9 mouse cellular contexts compared by ENCODE assay signal in genomic region chr2:130398091-130398490, GRCm38 (mm10). TPM values are rescaled to one million over a fixed set of nuclear protein-coding genes. Genes with fewer than 3 reads are reported as not detected.
DNase-seq lines count a peak whose midpoint lies in the region; ATAC-seq and TF ChIP-seq lines count a peak whose summit lies in the region.
"Had no signal": no experiment of that assay in that cellular context is flagged by ENCODE, and none has a peak within 500 bp of the region (broad histone marks: within the 10 kb centered on the region; RNA-seq: fewer than 3 reads in every experiment).

No protein-coding gene starts in this region.

- peak; percentile 38; the same call in 1 of the 2 replicates for ATAC-seq in frontal cortex, adult (ENCODE audit: low TSS enrichment)
- ATAC-seq in intestine, embryonic 16.5 days, result 0 out of 2 replicates have a peak, but pooled peaks have one; percentile 4
- ATAC-seq in midbrain, embryonic 12.5 days (ENCODE audit: low FRiP score, low read depth), result no peak

- intact Hi-C loops in heart, adult 2 months (cut with DNase I), result loop anchor here (10.0 kb wide), 1 partner anchor 83 kb away; no protein-coding TSS in a partner anchor

- H3K9me3 ChIP-seq in MEL (replicated peaks; ENCODE audit: insufficient read depth, low read length), result no peaks in the 10 kb centered on the region
- no peaks in the 10 kb centered on the region for H3K9me3 ChIP-seq in intestine, embryonic 16.5 days (ENCODE audit: control insufficient read depth, low read length)
- H3K9me3 ChIP-seq in midbrain, embryonic 12.5 days, result no peaks in the 10 kb centered on the region

- H3K9ac ChIP-seq in MEL (ENCODE audit: control insufficient read depth, low read depth, low read length, poor library complexity, severe bottlenecking), result peak overlapping the region; percentile 68
- H3K9ac ChIP-seq in heart, adult 2 months (ENCODE audit: low read depth, low read length), result no peak overlapping the region; the same call in 1 of the 2 replicates
- peak overlapping the region; percentile 76 for H3K9ac ChIP-seq in intestine, embryonic 16.5 days (ENCODE audit: low read depth, low read length)
- no peak overlapping the region for H3K9ac ChIP-seq in midbrain, embryonic 12.5 days (replicated peaks)

- 0 out of 4 replicates have a peak, but pooled peaks cover 0 to 2% of the 10 kb centered on the region in 2 experiments for H3K27me3 ChIP-seq in MEL (ENCODE audit: control insufficient read depth in 1 of 2, insufficient read depth in 2 of 2, low read length in 2 of 2)
- H3K27me3 ChIP-seq in heart, adult 2 months (ENCODE audit: control insufficient read depth, insufficient read depth, low read length), result no peaks in the 10 kb centered on the region
- H3K27me3 ChIP-seq in intestine, embryonic 16.5 days (replicated peaks; ENCODE audit: control insufficient read depth, insufficient read depth, low read length), result no peaks in the 10 kb centered on the region
- H3K27me3 ChIP-seq in midbrain, embryonic 12.5 days, result peaks cover 31% of the 10 kb centered on the region

- 0 out of 4 replicates have a peak, but pooled peaks of 1 of the 2 experiments have one; percentile 7 for TF ChIP-seq EP300 in MEL (IDR thresholded peaks at IDR 0.05; ENCODE audit: low read depth in 1 of 2, low read length in 2 of 2)
- no peak for TF ChIP-seq EP300 in heart, adult 2 months (IDR thresholded peaks at IDR 0.05; ENCODE audit: insufficient read depth, low read depth, low read length)

- peaks cover 0 to 3% of the 10 kb centered on the region in 2 experiments; a peak in 1 of 4 replicates for H3K36me3 ChIP-seq in MEL (ENCODE audit: control insufficient read depth in 1 of 2, insufficient read depth in 2 of 2, low read length in 2 of 2)
- H3K36me3 ChIP-seq in heart, adult 2 months (ENCODE audit: control insufficient read depth, insufficient read depth, low read length), result no peaks in the 10 kb centered on the region
- H3K36me3 ChIP-seq in intestine, embryonic 16.5 days (ENCODE audit: control insufficient read depth, insufficient read depth, low read length), result 0 out of 2 replicates have a peak, but pooled peaks cover 2% of the 10 kb centered on the region
- H3K36me3 ChIP-seq in midbrain, embryonic 12.5 days, result peaks cover 8% of the 10 kb centered on the region; the same call in 1 of the 2 replicates

- DNase-seq in frontal cortex, postnatal 10 days (ENCODE audit: low spot score in 2 of 2), result no peak
- DNase-seq in MEL (ENCODE audit: low read depth, low spot score), result peak; percentile 70
- DNase-seq in heart, adult 2 months, result peak; percentile 50 to 60
- no peak for DNase-seq in c-Kit-positive CD71-positive TER-119-positive erythroid progenitor cells, embryonic 14.5 days (ENCODE audit: low spot score)
- DNase-seq in spleen, postnatal 14 days (ENCODE audit: low spot score in 2 of 2), result no peak

- WGBS in heart, adult 2 months, result 15% methylated on average over 13 of the region's 14 CpGs
- 22% methylated on average over 12 of the region's 14 CpGs for WGBS in intestine, embryonic 16.5 days
- 10% methylated on average over 14 of the region's 14 CpGs for WGBS in midbrain, embryonic 12.5 days

- TF ChIP-seq POLR2A in MEL (IDR thresholded peaks at IDR 0.05; ENCODE audit: control insufficient read depth in 1 of 2, insufficient read depth in 1 of 2, low read depth in 1 of 2, low read length in 2 of 2, poor library complexity in 1 of 2), result no peak
- no peak for TF ChIP-seq POLR2A in heart, adult 2 months (IDR thresholded peaks at IDR 0.05; ENCODE audit: insufficient read depth, low read depth, low read length)

- H3K4me3 ChIP-seq in MEL (ENCODE audit: control insufficient read depth in 1 of 2, insufficient read depth in 1 of 2, low read depth in 2 of 2, low read length in 2 of 2), result peak overlapping the region; percentile 40 to 61
- H3K4me3 ChIP-seq in heart, adult 2 months, result peak overlapping the region; percentile 40
- peak overlapping the region; percentile 64 for H3K4me3 ChIP-seq in intestine, embryonic 16.5 days (ENCODE audit: low read length)
- peak overlapping the region; percentile 59 for H3K4me3 ChIP-seq in midbrain, embryonic 12.5 days
- H3K4me3 ChIP-seq: myocyte had no signal

- no peak for TF ChIP-seq RAD21 in MEL (IDR thresholded peaks at IDR 0.05; ENCODE audit: low read depth, low read length)

- H3K4me2 ChIP-seq in intestine, embryonic 16.5 days (ENCODE audit: low read depth, low read length), result peak overlapping the region; percentile 96
- peak overlapping the region; percentile 99 for H3K4me2 ChIP-seq in midbrain, embryonic 12.5 days (replicated peaks)

- peaks cover 5 to 7% of the 10 kb centered on the region in 2 experiments; a peak in 3 of 4 replicates for H3K4me1 ChIP-seq in MEL (ENCODE audit: control insufficient read depth in 1 of 2, insufficient read depth in 2 of 2, low read length in 2 of 2)
- H3K4me1 ChIP-seq in heart, adult 2 months (ENCODE audit: control insufficient read depth, insufficient read depth, low read length), result no peaks in the 10 kb centered on the region
- H3K4me1 ChIP-seq in intestine, embryonic 16.5 days (ENCODE audit: control insufficient read depth, insufficient read depth, low read length), result peaks cover 4% of the 10 kb centered on the region
- H3K4me1 ChIP-seq in midbrain, embryonic 12.5 days, result peaks cover 23% of the 10 kb centered on the region

- no peak for TF ChIP-seq CTCF in MEL (IDR thresholded peaks at IDR 0.05 in 2 of 3, conservative IDR thresholded peaks at IDR 0.05 in 1 of 3; ENCODE audit: control insufficient read depth in 1 of 3, insufficient read depth in 1 of 3, low read depth in 2 of 3, low read length in 3 of 3, poor library complexity in 1 of 3, severe bottlenecking in 1 of 3)
- TF ChIP-seq CTCF in heart, adult 2 months (IDR thresholded peaks at IDR 0.05), result no peak

- H3K79me2 ChIP-seq in MEL (ENCODE audit: control insufficient read depth, insufficient read depth, low read length, poor library complexity), result no peaks in the 10 kb centered on the region; the same call in 1 of the 2 replicates
- no peaks in the 10 kb centered on the region for H3K79me2 ChIP-seq in heart, adult 2 months (replicated peaks; ENCODE audit: control insufficient read depth, insufficient read depth, low read length)

- 0 out of 2 replicates have a peak overlapping the region, but pooled peaks have one; percentile 7 for H3K27ac ChIP-seq in MEL (ENCODE audit: control insufficient read depth, low read depth, low read length)
- H3K27ac ChIP-seq in heart, adult 2 months, result no peak overlapping the region
- H3K27ac ChIP-seq in intestine, embryonic 16.5 days (ENCODE audit: low read length), result no peak overlapping the region
- H3K27ac ChIP-seq in midbrain, embryonic 12.5 days (replicated peaks), result no peak overlapping the region

TF ChIP-seq in MEL, 35 proteins besides CTCF, POLR2A, EP300 and RAD21:
- TF ChIP-seq ZKSCAN1 (IDR thresholded peaks at IDR 0.05; ENCODE audit: low read depth, low read length) (no peak), TAL1 (IDR thresholded peaks at IDR 0.05; ENCODE audit: low read length) (no peak), MAX (IDR thresholded peaks at IDR 0.05; ENCODE audit: low read length) (peak; percentile 88), GATA1 (IDR thresholded peaks at IDR 0.05; ENCODE audit: low read depth, low read length) (0 out of 2 replicates have a peak, but pooled peaks have one; percentile 4), ETS1 (IDR thresholded peaks at IDR 0.05; ENCODE audit: low read depth, low read length) (peak; percentile 43; the same call in 1 of the 2 replicates), NELFE (IDR thresholded peaks at IDR 0.05; ENCODE audit: low read depth, low read length) (no peak)

RNA-seq across cellular contexts. Expression of gene Cpxm1, which starts 0.7 kb away (rescaled TPM):
- total RNA-seq in MEL (2012; rRNA removed), result 6.5 and 8.2 TPM in 2 replicates
- polyA plus RNA-seq in MEL (2012; ENCODE audit: insufficient read depth in 1 of 2, insufficient read length in 2 of 2, low read depth in 1 of 2, low replicate concordance in 2 of 2, missing spikeins in 1 of 2), result 10 to 100 TPM in 1 of 2 experiments, not detected in 1; 10.7 TPM
- total RNA-seq in heart, adult 2 months (2021), result 1 to 10 TPM; 1.9 to 3.3 TPM
- 8.2 and 9.4 TPM in 2 replicates for polyA plus RNA-seq in heart, adult 2 months (2012; rRNA removed)
- 32.1 and 36.6 TPM in 2 replicates for polyA plus RNA-seq in intestine, embryonic 16.5 days (2015; fragmentation: Nextera tagmentation; extraction: Ambion mirVana)
- polyA plus RNA-seq in midbrain, embryonic 12.5 days (2016; fragmentation: Nextera tagmentation; extraction: Ambion mirVana), result 33.6 and 59.5 TPM in 2 replicates

RNA-seq across cellular contexts. Expression of gene Gm28372, which starts 6.9 kb away (rescaled TPM):
- total RNA-seq in MEL (2012; rRNA removed), result not detected in 2 replicates
- polyA plus RNA-seq in MEL (2012; ENCODE audit: insufficient read depth in 1 of 2, insufficient read length in 2 of 2, low read depth in 1 of 2, low replicate concordance in 2 of 2, missing spikeins in 1 of 2), result not detected
- not detected for total RNA-seq in heart, adult 2 months (2021)
- not detected in 2 replicates for polyA plus RNA-seq in heart, adult 2 months (2012; rRNA removed)
- polyA plus RNA-seq in intestine, embryonic 16.5 days (2015; fragmentation: Nextera tagmentation; extraction: Ambion mirVana), result not detected in 2 replicates
- polyA plus RNA-seq in midbrain, embryonic 12.5 days (2016; fragmentation: Nextera tagmentation; extraction: Ambion mirVana), result 0.13 and 0.23 TPM in 2 replicates

RNA-seq across cellular contexts. Expression of gene 1700020A23Rik, which starts 7.0 kb away (rescaled TPM):
- total RNA-seq in MEL (2012; rRNA removed), result not detected in 2 replicates
- polyA plus RNA-seq in MEL (2012; ENCODE audit: insufficient read depth in 1 of 2, insufficient read length in 2 of 2, low read depth in 1 of 2, low replicate concordance in 2 of 2, missing spikeins in 1 of 2), result not detected
- not detected for total RNA-seq in heart, adult 2 months (2021)
- polyA plus RNA-seq in heart, adult 2 months (2012; rRNA removed), result 0.26 TPM in 1 of 2 replicates, not detected in the other
- polyA plus RNA-seq in intestine, embryonic 16.5 days (2015; fragmentation: Nextera tagmentation; extraction: Ambion mirVana), result 0.32 TPM in 1 of 2 replicates, not detected in the other
- 0.38 and 0.55 TPM in 2 replicates for polyA plus RNA-seq in midbrain, embryonic 12.5 days (2016; fragmentation: Nextera tagmentation; extraction: Ambion mirVana)
- polyA plus RNA-seq: myocyte had no signal

RNA-seq across cellular contexts. Expression of gene Tmem239, which starts 8.2 kb away (rescaled TPM):
- not detected in 2 replicates for total RNA-seq in MEL (2012; rRNA removed)
- under 1 TPM in 1 of 2 experiments, not detected in 1; 0.11 TPM for polyA plus RNA-seq in MEL (2012; ENCODE audit: insufficient read depth in 1 of 2, insufficient read length in 2 of 2, low read depth in 1 of 2, low replicate concordance in 2 of 2, missing spikeins in 1 of 2)
- total RNA-seq in heart, adult 2 months (2021), result not detected
- not detected in 2 replicates for polyA plus RNA-seq in heart, adult 2 months (2012; rRNA removed)
- polyA plus RNA-seq in intestine, embryonic 16.5 days (2015; fragmentation: Nextera tagmentation; extraction: Ambion mirVana), result not detected in 2 replicates
- polyA plus RNA-seq in midbrain, embryonic 12.5 days (2016; fragmentation: Nextera tagmentation; extraction: Ambion mirVana), result not detected in 2 replicates
- polyA plus RNA-seq: myocyte had no signal

RNA-seq across cellular contexts. Expression of gene Vps16, which starts 26.0 kb away (rescaled TPM):
- 86.2 and 90.0 TPM in 2 replicates for total RNA-seq in MEL (2012; rRNA removed)
- 100 to 1,000 TPM in 1 of 2 experiments, not detected in 1; 114 TPM for polyA plus RNA-seq in MEL (2012; ENCODE audit: insufficient read depth in 1 of 2, insufficient read length in 2 of 2, low read depth in 1 of 2, low replicate concordance in 2 of 2, missing spikeins in 1 of 2)
- total RNA-seq in heart, adult 2 months (2021), result 10 to 100 TPM; 26.3 to 26.9 TPM
- polyA plus RNA-seq in heart, adult 2 months (2012; rRNA removed), result 32.9 and 46.7 TPM in 2 replicates
- 75.0 and 81.5 TPM in 2 replicates for polyA plus RNA-seq in intestine, embryonic 16.5 days (2015; fragmentation: Nextera tagmentation; extraction: Ambion mirVana)
- polyA plus RNA-seq in midbrain, embryonic 12.5 days (2016; fragmentation: Nextera tagmentation; extraction: Ambion mirVana), result 113 and 115 TPM in 2 replicates

Comparison
In these comparisons a context has a peak if more than half of its experiments do, and no peak if none do; other contexts are left out.
1. DNase-seq: peak in MEL (single experiment) and heart, adult 2 months (2 of 2); none in frontal cortex, postnatal 10 days (0 of 2), c-Kit-positive CD71-positive TER-119-positive erythroid progenitor cells, embryonic 14.5 days (single experiment) and spleen, postnatal 14 days (0 of 2).
2. H3K9ac ChIP-seq: peak in MEL (single experiment) and intestine, embryonic 16.5 days (single experiment); none in heart, adult 2 months (single experiment) and midbrain, embryonic 12.5 days (single experiment).
3. Peak in every context shown above with its lines, with median percentiles within 50 percentile points of each other: H3K4me3 ChIP-seq.